Mouse (Mus musculus) liver, embryonic 14.5 days (tissue): ENCODE results near the gene Snrnp25. TPM values are rescaled to one million over a fixed set of nuclear protein-coding genes. Genes with fewer than 3 reads are reported as not detected.

Experiments used
- ATAC-seq: fragments of 200-750 bp; cut with Nextera tagmentation; 2 replicates; pipeline ENCODE4 v1.8.0; 2017; ENCODE audit warnings: moderate number of reproducible peaks, mild to moderate bottlenecking, moderate library complexity; ENCODE audit not compliant: insufficient read depth
- DNase-seq, 3 experiments: peaks; one replicate each; pipeline ENCODE4 v3.0.0-alpha.2; 2012 to 2013; ENCODE audit warnings: low read depth in 3 of 3, low spot score in 3 of 3
- H3K27ac ChIP-seq: fragments of 300-500 bp; sonication (generic); 2 replicates; pipeline ENCODE4 v1.5.1; 2014; ENCODE audit warnings: moderate library complexity, mild to moderate bottlenecking, control low read depth, inconsistent platforms
- H3K27me3 ChIP-seq: fragments of 300-500 bp; sonication (generic); 2 replicates; pipeline ENCODE4 v1.6.1; 2014; ENCODE audit warnings: mild to moderate bottlenecking, low read length, moderate library complexity; ENCODE audit not compliant: control insufficient read depth, insufficient read depth
- H3K36me3 ChIP-seq: fragments of 300-500 bp; sonication (generic); replicated peaks from 2 replicates; pipeline ENCODE4 v1.6.1; 2014; ENCODE audit warnings: low read depth; ENCODE audit not compliant: control insufficient read depth, insufficient read depth
- H3K4me1 ChIP-seq, 2 experiments: fragments of 200-500 bp in 1 of 2; fragments of 300-500 bp in 1 of 2; sonication (generic) in 1 of 2; replicated peaks; 2 replicates each; pipeline ENCODE4 v1.6.1; 2012 to 2014; ENCODE audit warnings: antibody characterized with exemption in 1 of 2, inconsistent platforms in 1 of 2, low read length in 1 of 2; ENCODE audit not compliant: control insufficient read depth in 2 of 2, insufficient read depth in 2 of 2
- H3K4me2 ChIP-seq: fragments of 300-500 bp; sonication (generic); 2 replicates; pipeline ENCODE4 v1.6.1; 2014; ENCODE audit warnings: low read depth, mild to moderate bottlenecking, control low read depth, moderate library complexity
- H3K4me3 ChIP-seq, 2 experiments: fragments of 200-500 bp in 1 of 2; fragments of 300-500 bp in 1 of 2; sonication (generic) in 1 of 2; 2 replicates each; pipeline ENCODE4 v1.5.1; 2012 to 2014; ENCODE audit warnings: low read depth in 2 of 2, low read length in 2 of 2, mild to moderate bottlenecking in 2 of 2, control low read depth in 1 of 2, inconsistent platforms in 1 of 2, moderate library complexity in 1 of 2; ENCODE audit not compliant: insufficient read depth in 1 of 2
- H3K9ac ChIP-seq: fragments of 300-500 bp; sonication (generic); replicated peaks from 2 replicates; pipeline ENCODE4 v1.6.1; 2014; ENCODE audit warnings: mild to moderate bottlenecking, control low read depth, moderate library complexity
- H3K9me3 ChIP-seq: fragments of 300-500 bp; sonication (generic); 2 replicates; pipeline ENCODE4 v1.6.1; 2016; ENCODE audit warnings: low read length, mixed read lengths; ENCODE audit not compliant: control insufficient read depth
- CTCF ChIP-seq: IDR thresholded peaks from 2 replicates; pipeline ENCODE4 v1.5.1; 2016; ENCODE audit warnings: antibody characterized with exemption, low read depth, control low read depth
- EP300 ChIP-seq: IDR thresholded peaks from 2 replicates; pipeline ENCODE4 v1.6.1; 2016; ENCODE audit warnings: antibody characterized with exemption, low read depth
- WGBS: fragments of 180-500 bp; shearing (Covaris S2); extraction: QIAGEN DNeasy Blood & Tissue Kit; methylation state at CpG from one replicate; pipeline ENCODE4 v1.1.7; 2014; ENCODE audit not compliant: insufficient replicate concordance; 5-methylcytosine and 5-hydroxymethylcytosine counted together
- polyA plus RNA-seq, 2 experiments: library from polyadenylated mRNA; depleted of rRNA in 1 of 2; stranded (reverse) in 1 of 2; unstranded in 1 of 2; fragments of >200 nt; fragmentation: Nextera tagmentation in 1 of 2; extraction: Ambion mirVana in 1 of 2; gene quantifications; 2 replicates each; pipeline versions ENCODE4 v1.2.1 to v1.2.3; 2012 to 2014

Gene Snrnp25
- polyA plus RNA-seq, 2 experiments, result 67.9 to 93.1 TPM

DNA sequence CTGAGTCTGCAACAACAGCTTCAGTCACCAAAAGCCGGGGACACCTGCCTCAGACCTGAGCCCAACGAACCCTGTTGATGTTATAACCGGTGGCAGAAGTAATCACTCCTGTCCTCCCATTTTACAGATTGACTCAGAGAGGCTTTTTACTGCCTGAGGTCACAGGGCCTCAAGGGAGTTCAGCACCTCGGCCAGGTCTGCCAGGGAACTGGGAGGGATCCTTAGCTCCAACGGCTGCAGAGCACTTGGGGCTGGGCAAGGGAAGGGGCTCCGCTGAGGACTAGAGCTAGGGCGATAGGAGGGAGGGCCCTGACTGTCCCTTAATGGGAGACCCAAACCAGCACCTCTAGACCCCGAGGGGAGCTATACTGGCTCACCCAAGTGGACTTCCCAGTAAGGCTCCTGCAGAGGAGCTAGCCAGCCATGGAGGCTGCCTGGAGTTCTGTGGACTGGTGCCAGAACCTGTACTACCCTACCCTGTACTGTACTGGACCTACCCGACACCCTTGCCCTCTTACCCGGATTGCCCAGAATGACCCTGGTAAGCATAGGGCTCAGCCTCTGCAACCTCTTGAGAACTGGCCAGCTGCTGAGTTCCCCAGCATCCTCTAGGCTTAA, 15.5 kb downstream of the Snrnp25 start:
- ATAC-seq (no peak), DNase-seq (no peak)
- H3K4me3 ChIP-seq, result peak overlapping the region in 1 of 2 experiments; percentile 37; a peak in 2 of 4 replicates
- H3K27ac ChIP-seq, result no peak overlapping the region
- peak overlapping the region; percentile 62 for H3K4me2 ChIP-seq
- WGBS, result 38% methylated on average over 10 of the region's 10 CpGs
- peaks cover 67% of the 10 kb centered on the region for H3K27me3 ChIP-seq
- H3K9ac ChIP-seq, result no peak overlapping the region
- H3K36me3 ChIP-seq, result no peaks in the 10 kb centered on the region
- no peaks in the 10 kb centered on the region for H3K9me3 ChIP-seq
- no peak for TF ChIP-seq EP300
- TF ChIP-seq CTCF, result no peak
- H3K4me1 ChIP-seq, result peaks cover 6 to 17% of the 10 kb centered on the region in 2 experiments

DNA sequence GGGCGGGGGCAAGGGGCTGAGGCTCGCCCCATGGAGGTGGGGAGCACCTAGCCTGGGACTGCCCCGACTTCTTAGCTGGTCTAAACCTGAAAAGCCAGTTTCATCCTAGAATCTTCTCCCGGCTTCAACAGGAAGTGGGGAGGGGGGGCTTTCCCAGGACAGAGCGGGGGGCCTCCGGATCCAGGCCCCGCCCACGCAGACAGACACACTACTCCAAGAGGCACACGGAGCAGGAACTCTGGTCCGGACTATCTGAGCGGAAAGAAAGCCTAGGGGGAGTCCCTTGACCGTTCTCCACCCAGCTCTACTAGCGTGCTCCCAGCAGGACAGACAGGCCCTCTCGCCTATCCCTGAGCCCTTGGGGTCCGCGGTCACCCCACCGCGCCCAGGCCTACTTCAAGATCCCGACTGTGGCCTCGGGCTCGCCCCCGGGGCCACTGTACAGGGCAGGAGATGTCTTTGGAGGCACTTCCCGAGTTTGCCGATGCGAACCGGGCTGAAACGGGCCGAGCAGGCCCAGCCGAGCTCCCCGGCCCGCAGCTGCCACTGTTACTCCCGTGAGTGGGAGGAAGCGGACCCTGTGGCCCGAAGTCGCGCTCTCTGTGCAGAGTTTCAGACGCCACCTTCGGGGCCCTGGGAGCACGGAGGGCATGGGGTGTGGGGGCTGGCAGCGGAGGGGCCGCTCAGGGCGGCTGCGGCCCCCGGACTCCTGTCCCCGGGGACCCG, 16.2 kb downstream of the Snrnp25 start:
- Histone ChIP-seq H3K27me3 (peaks cover 67% of the 10 kb centered on the region), H3K36me3 (no peaks in the 10 kb centered on the region), H3K4me2 (peak overlapping the region; percentile 62), H3K4me3 (peak overlapping the region; percentile 37 to 59), H3K4me1 (peaks cover 10 to 22% of the 10 kb centered on the region in 2 experiments), H3K9ac (peak overlapping the region; percentile 37), H3K9me3 (no peaks in the 10 kb centered on the region), H3K27ac (no peak overlapping the region)
- ATAC-seq, result peak; percentile 10; the same call in 1 of the 2 replicates
- DNase-seq, result no peak
- 2% methylated on average over 46 of the region's 46 CpGs for WGBS
- no peak for TF ChIP-seq EP300
- no peak for TF ChIP-seq CTCF

DNA sequence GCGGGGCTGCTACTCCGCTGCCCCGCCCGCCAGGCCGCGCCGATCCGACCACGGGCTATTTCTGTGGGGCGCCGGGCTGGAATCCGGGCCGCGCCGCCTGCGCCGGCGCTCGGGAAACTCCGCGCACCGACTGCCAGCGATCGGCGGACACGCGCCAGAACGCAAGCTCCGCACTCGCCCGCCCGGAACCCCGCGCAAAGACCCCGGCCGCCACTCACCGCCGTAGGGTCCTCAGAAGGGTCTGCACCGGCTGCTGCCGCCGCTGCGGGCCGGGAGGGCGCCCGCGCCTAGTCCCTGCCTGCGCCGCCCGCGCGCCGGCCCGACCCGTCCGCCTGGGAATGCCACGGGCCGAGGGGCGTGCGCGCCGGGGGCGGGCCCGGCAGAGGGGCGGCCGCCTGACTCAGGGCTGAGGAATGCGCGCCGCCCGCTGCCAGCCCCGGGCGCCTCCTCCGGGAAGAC, 16.8 kb downstream of the Snrnp25 start, which contains the start of gene Rhbdf1:
Rhbdf1 (minus strand) TSS at position 350 of the 459 bp plus-strand sequence.
- H3K4me3 ChIP-seq, result peak within 1 kb of the TSS; percentile 37 to 59
- ATAC-seq (no peak), DNase-seq (no peak)
- peak within 1 kb of the TSS; percentile 62 for H3K4me2 ChIP-seq
- under 1% methylated on average over 70 of the region's 72 CpGs for WGBS
- no peaks in the 10 kb centered on the region for H3K36me3 ChIP-seq
- H3K27ac ChIP-seq, result no peak within 1 kb of the TSS
- no peaks in the 10 kb centered on the region for H3K9me3 ChIP-seq
- TF ChIP-seq CTCF (no peak), EP300 (no peak)
- H3K4me1 ChIP-seq, result peaks cover 11 to 22% of the 10 kb centered on the region in 2 experiments
- H3K27me3 ChIP-seq, result peaks cover 67% of the 10 kb centered on the region
- H3K9ac ChIP-seq, result peak within 1 kb of the TSS; percentile 37

GRCm38 (mm10) chr11:32222570-32223194, 17.5 kb downstream of the Snrnp25 start:
- no peak overlapping the region for H3K27ac ChIP-seq
- DNase-seq (no peak), ATAC-seq (no peak)
- peak overlapping the region; percentile 62 for H3K4me2 ChIP-seq
- H3K4me1 ChIP-seq, result peaks cover 15 to 28% of the 10 kb centered on the region in 2 experiments
- no peak overlapping the region for H3K9ac ChIP-seq
- peak overlapping the region; percentile 3 to 59; a peak in 3 of 4 replicates for H3K4me3 ChIP-seq
- no peaks in the 10 kb centered on the region for H3K9me3 ChIP-seq
- TF ChIP-seq EP300, result no peak
- TF ChIP-seq CTCF, result no peak
- WGBS, result 10% methylated on average over 21 of the region's 21 CpGs
- peaks cover 67% of the 10 kb centered on the region for H3K27me3 ChIP-seq
- peaks cover under 1% of the 10 kb centered on the region; the same call in 1 of the 2 replicates for H3K36me3 ChIP-seq
